Mouse (Mus musculus) cerebellum, adult 11-12 months (tissue): ENCODE data around the gene Olfr554.
"Not testable (repeated sequence)": the region's sequence is repeated elsewhere in the genome, so short reads cannot be mapped to it uniquely, and the experiment has no call there.

Source experiments
- DNase-seq: peaks from one replicate; pipeline ENCODE4 v3.0.0; 2022

Olfr554 gene

GRCm38 (mm10) chr7:102638132-102638531, at the start of gene Olfr554:
Gene Olfr554 (plus strand): TSS chr7:102638432.
- no peak for DNase-seq

DNA sequence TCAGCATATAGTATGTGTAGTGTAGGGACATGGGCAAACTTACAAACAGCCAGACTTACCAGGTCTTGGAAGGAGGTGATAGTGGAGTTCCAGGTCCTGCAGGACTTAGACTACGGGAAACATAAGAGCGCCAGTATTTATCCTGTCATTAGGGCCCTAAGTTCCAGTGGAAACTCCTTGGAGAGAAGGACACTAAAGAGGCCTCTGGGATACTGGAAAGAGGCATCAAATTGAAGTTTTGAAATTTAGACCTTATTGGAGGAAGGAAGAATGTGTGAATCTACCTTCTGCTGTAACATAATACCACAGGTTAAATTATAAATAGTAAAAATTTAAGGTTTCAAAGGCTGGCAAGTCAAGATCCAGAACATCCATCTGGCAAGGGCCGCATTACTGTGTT, 46.4 kb upstream of the Olfr554 start, which contains the start of gene Olfr551:
Olfr551 (minus strand) TSS at position 101 of the 400 bp plus-strand sequence.
- DNase-seq, result no peak

- DNase-seq, result no peak
Measured at GRCm38 (mm10) chr7:102597378-102598031, 40.7 kb upstream of the Olfr554 start, which contains the start of gene Olfr552. Gene Olfr552 (plus strand): TSS chr7:102597770.

- DNase-seq, result no peak
Measured at GRCm38 (mm10) chr7:102618118-102618517, 20.1 kb upstream of the Olfr554 start, which contains the start of gene Olfr553. Gene Olfr553 (minus strand): TSS chr7:102618218.

DNA sequence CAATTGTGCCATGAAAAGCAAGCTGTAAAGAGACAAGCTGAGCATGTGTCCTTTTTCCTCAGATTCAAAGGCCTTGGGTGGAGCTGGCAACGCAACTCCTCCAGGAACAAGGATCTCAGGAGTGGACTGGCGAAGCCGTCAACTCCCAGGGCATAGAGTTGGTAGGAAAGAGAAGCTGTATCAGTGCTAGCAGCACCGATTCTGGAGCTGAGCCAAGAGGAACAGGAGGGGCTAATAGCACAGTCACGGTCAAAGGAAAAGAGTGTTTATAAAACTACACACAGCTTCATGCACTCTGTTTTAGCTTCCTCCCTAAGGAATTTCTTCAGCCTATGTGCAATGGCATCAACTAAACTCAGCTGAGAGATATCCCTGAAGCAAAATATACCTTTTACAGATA, 18.6 kb upstream of the Olfr554 start:
- no peak for DNase-seq

GRCm38 (mm10) chr7:102620368-102620767, 17.9 kb upstream of the Olfr554 start:
- peak; percentile 34 for DNase-seq

GRCm38 (mm10) chr7:102636665-102637064, 1.6 kb upstream of the Olfr554 start:
- no peak for DNase-seq

DNA sequence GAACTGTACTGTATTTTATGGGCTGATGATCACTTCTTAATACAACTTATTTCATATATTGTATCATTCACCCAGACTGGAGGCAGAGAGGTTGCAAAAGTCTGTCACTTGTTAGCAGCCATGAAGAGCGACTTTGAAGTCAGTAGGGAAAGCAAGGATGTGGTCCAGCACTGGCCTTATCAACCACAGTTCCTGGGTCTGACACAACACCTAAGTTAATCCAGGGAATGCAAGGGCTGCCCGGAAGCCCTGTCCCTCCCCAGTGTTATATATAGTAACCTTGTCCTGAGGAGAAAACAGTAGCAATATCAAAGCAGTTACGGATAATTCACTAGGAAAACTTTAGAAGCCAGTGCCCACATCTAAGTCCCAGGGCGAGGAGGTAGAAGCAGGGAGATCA, 6.7 kb downstream of the Olfr554 start:
- not testable (repeated sequence) for DNase-seq

GRCm38 (mm10) chr7:102658523-102658922, 20.3 kb downstream of the Olfr554 start, which contains the start of gene Olfr555:
Gene Olfr555 (plus strand): TSS chr7:102658823.
- no peak for DNase-seq

DNA sequence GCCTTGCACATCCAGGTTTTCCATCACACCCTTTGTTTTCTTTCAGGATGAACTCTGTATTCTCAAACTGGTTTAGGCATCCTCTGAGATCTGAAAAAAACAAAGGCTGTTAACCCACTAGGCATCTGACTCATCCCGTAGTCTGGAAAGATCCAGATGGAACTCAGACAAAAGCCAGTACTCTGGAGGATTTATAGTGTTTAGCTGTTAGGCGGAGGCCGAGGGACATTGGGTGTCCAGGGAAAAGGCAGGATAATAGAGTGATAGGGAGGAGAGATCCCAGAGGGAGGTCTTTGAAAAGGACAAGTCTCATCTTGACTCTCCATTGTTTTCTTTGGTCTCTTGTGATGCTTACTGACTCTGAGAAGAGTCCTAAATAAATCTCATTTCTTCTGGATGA, 26.4 kb downstream of the Olfr554 start, which contains the start of gene Olfr556:
Olfr556 (plus strand) TSS at position 301 of the 400 bp plus-strand sequence.
- DNase-seq, result no peak

GRCm38 (mm10) chr7:102665378-102665777, 27.1 kb downstream of the Olfr554 start:
- no peak for DNase-seq

GRCm38 (mm10) chr7:102676225-102676624, 38.0 kb downstream of the Olfr554 start:
- DNase-seq, result no peak

DNA sequence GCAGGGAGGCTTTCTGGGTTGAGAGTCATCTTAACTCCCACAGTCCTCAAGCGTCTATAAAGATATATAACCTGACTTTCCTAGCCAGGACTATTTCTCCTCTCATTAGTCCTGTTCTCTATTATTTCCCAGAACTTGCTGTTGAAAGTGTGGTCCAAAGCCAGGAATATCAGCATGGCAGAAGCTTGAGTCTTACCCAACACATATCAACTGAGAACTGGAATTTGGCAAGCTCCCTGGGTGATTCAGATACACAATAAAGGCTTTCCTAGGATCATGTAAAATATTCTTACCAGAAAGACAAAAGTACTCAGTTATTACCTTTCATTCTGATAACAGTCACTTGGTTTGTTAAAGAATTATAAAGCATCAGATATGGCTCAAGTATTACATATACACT, 43.7 kb downstream of the Olfr554 start:
- DNase-seq, result no peak

- DNase-seq, result peak; percentile 51
Measured at GRCm38 (mm10) chr7:102686944-102687501, 48.8 kb downstream of the Olfr554 start, which contains the start of gene Trim68. Gene Trim68 (minus strand): TSS chr7:102687327.
